Mouse (Mus musculus): ENCODE data around the gene Clec16a. TPM values are rescaled to one million over a fixed set of nuclear protein-coding genes. Genes with fewer than 3 reads are reported as not detected.

The Clec16a gene
- polyA plus RNA-seq, 1 experiment from 2014 or later, result 38.9 TPM

DNA sequence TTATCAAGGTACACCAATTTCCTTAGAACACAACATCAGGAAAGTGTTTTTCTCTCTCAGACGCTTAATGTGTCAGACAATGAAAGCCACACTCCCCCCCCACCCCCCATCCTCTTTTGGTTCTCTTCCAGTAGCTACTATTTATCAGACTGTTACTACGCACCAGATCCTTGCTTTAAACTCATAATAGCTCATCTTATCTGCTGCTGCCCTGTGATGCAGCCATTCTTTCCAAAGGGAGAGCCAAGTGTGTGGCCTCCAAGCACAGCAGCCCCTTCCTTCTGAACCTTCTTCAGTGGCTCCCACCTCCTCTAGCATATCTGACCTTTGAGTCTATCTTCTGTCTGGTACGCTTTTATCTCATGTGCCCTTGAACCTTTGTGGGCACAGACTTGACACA lies 145.3 kb downstream of the Clec16a start:
- Histone ChIP-seq H3K9ac (no peak overlapping the region), H3K4me3 (no peak overlapping the region), H3K27ac (no peak overlapping the region), H3K4me2 (replicated peaks) (no peak overlapping the region), H3K9me3 (no peaks in the 10 kb centered on the region), H3K27me3 (no peaks in the 10 kb centered on the region), H3K36me3 (0 out of 2 replicates have a peak, but pooled peaks cover 2% of the 10 kb centered on the region), H3K4me1 (0 out of 2 replicates have a peak, but pooled peaks cover 4% of the 10 kb centered on the region)
- 90% methylated on average over 3 of the region's 3 CpGs for WGBS
- no peak for ATAC-seq (ENCODE audit: insufficient number of reproducible peaks, insufficient read depth, low FRiP score, low TSS enrichment)

DNA sequence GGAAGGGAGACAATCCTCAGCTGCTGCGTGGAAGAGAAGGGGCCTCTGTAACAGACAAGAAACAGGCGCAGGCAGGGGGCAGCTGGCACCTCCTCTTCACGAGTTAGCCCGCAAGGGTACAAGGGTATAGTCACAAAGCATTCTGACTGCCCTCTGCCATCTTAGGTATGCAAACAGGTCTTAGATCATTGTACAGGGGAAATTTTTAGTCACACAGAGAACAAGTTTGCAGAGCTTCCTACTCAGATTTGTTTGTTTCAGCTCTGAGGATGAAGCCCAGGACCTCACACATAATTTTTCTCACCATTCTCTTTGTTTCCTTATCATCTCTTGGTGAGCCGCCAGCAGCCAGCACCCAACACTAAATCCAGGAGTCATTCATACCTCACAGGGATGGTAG lies 146.6 kb downstream of the Clec16a start:
- H3K4me2 ChIP-seq (replicated peaks), result no peak overlapping the region
- H3K9ac ChIP-seq, result no peak overlapping the region
- H3K4me1 ChIP-seq, result 0 out of 2 replicates have a peak, but pooled peaks cover 4% of the 10 kb centered on the region
- H3K27ac ChIP-seq, result no peak overlapping the region
- WGBS, result 79% methylated on average over 5 of the region's 5 CpGs
- H3K36me3 ChIP-seq, result 0 out of 2 replicates have a peak, but pooled peaks cover 2% of the 10 kb centered on the region
- H3K4me3 ChIP-seq, result no peak overlapping the region
- no peaks in the 10 kb centered on the region for H3K27me3 ChIP-seq
- no peak for ATAC-seq (ENCODE audit: insufficient number of reproducible peaks, insufficient read depth, low FRiP score, low TSS enrichment)
- H3K9me3 ChIP-seq, result no peaks in the 10 kb centered on the region

DNA sequence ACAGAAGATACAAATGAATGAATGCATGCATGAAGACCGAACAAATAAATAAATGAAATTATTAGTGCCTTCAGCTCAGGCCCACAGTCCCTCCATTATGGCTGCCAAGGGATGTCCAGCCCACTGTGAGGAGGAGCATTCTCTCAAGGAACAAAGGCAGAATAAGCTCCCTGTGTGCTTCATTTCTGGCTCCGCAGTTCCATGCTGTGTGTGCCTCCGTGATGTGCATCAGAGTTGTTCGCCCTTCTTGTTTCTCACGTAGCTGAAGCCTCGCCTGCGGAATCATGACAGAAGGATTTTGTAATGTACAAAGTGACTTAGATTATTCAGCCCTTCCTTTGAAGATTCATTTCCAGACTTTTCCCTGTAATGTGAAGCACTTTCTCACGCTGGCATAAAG lies 147.7 kb downstream of the Clec16a start:
- H3K27ac ChIP-seq, result no peak overlapping the region
- WGBS, result 83% methylated on average over 8 of the region's 8 CpGs
- no peaks in the 10 kb centered on the region for H3K27me3 ChIP-seq
- no peaks in the 10 kb centered on the region for H3K9me3 ChIP-seq
- ATAC-seq (ENCODE audit: insufficient number of reproducible peaks, insufficient read depth, low FRiP score, low TSS enrichment), result no peak
- no peak overlapping the region for H3K4me3 ChIP-seq
- H3K36me3 ChIP-seq, result 0 out of 2 replicates have a peak, but pooled peaks cover 2% of the 10 kb centered on the region
- 0 out of 2 replicates have a peak, but pooled peaks cover 4% of the 10 kb centered on the region for H3K4me1 ChIP-seq
- H3K4me2 ChIP-seq (replicated peaks), result no peak overlapping the region
- H3K9ac ChIP-seq, result no peak overlapping the region

DNA sequence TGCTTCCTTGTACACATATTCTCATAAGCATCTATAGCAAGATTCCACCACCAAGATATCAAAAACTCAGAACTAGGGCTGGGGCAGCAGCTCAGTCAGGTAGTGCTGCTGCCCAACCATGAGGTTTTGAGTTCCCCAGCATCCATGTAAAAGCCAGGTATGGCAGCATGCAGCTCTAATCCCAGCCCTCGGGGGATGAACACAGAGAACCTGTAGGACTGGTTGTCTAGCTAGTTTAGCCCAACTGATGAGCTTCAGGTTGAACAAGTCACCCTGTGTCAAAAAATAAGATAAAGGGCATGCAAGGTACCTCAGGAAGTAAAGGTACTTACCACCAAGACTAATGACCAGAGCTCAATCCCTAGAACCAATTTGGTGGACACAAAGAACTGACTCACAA lies 148.3 kb downstream of the Clec16a start:
- no peak overlapping the region for H3K4me3 ChIP-seq
- H3K9ac ChIP-seq, result no peak overlapping the region
- no peaks in the 10 kb centered on the region for H3K27me3 ChIP-seq
- 77% methylated on average over 1 of the region's 1 CpGs for WGBS
- 0 out of 2 replicates have a peak, but pooled peaks cover 4% of the 10 kb centered on the region for H3K4me1 ChIP-seq
- H3K9me3 ChIP-seq, result no peaks in the 10 kb centered on the region
- 0 out of 2 replicates have a peak, but pooled peaks cover 2% of the 10 kb centered on the region for H3K36me3 ChIP-seq
- no peak overlapping the region for H3K4me2 ChIP-seq (replicated peaks)
- no peak for ATAC-seq (ENCODE audit: insufficient number of reproducible peaks, insufficient read depth, low FRiP score, low TSS enrichment)
- no peak overlapping the region for H3K27ac ChIP-seq

DNA sequence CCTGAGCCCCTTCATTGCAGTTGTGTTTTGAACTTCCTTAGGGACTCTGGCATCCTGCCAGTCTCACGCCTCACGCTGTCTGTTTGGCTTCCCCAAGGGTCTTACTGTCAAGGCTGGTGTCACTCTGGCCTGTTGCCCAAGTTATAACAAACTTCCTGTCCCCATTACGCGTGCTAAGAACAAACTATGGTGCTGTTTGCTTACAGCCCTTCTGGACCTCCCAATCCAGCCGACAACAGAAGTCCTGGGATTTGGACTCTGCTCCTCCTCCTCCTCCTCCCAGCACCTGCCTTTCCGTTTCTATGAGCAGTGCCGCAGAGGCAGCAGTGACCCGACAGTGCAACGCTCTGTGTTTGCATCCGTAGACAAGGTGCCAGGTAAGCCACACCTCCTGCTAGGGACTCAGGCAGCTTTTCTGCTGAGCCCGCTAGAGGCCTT lies 149.3 kb downstream of the Clec16a start:
- Histone ChIP-seq H3K27me3 (no peaks in the 10 kb centered on the region), H3K36me3 (0 out of 2 replicates have a peak, but pooled peaks cover 2% of the 10 kb centered on the region), H3K4me1 (0 out of 2 replicates have a peak, but pooled peaks cover 4% of the 10 kb centered on the region), H3K9ac (no peak overlapping the region), H3K27ac (no peak overlapping the region), H3K4me3 (no peak overlapping the region), H3K4me2 (replicated peaks) (no peak overlapping the region), H3K9me3 (no peaks in the 10 kb centered on the region)
- no peak for ATAC-seq (ENCODE audit: insufficient number of reproducible peaks, insufficient read depth, low FRiP score, low TSS enrichment)
- 56% methylated on average over 11 of the region's 11 CpGs for WGBS

DNA sequence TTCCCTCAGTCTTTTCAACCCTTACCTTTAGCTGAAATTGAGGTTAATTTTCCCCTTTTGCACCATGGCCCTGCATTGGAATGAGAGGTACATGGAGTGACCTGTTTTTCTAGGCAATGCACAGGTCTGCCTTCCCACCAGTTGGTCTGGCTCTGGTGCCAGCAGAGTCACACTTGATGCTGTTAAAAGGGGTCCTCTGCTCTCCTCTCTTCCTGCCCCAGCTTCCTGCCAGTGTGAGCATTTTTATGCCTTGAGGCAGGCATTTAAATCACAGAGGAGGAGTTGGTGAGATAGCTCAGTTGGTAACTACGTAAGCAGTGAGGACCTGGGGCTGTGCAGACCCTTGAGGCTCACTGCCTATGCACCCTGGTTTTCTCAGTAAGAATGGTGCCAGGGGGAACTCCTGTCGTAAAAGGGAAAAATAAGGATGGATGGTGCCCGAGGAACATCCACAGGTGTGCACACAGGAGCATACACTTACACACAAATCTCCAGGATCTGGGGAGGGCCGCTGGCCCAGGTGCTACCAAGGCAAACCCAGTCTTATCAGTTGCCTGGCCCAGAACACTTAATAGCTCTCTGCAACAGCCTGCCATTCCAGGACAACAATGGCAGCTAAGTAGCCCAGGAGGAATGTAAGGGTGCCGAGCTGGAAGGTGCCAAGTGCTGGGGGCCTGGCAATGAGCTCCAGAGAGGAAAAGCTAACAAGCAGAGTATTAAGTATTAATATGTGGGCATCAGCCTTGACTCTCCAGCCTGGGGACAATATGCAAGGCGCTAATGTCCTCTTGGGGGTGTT lies 152.9 kb downstream of the Clec16a start:
- H3K36me3 ChIP-seq, result no peaks in the 10 kb centered on the region
- H3K27ac ChIP-seq, result no peak overlapping the region
- no peaks in the 10 kb centered on the region for H3K4me1 ChIP-seq
- H3K9ac ChIP-seq, result no peak overlapping the region
- H3K4me2 ChIP-seq (replicated peaks), result no peak overlapping the region
- no peaks in the 10 kb centered on the region for H3K9me3 ChIP-seq
- WGBS, result 72% methylated on average over 6 of the region's 6 CpGs
- no peak for ATAC-seq (ENCODE audit: insufficient number of reproducible peaks, insufficient read depth, low FRiP score, low TSS enrichment)
- no peaks in the 10 kb centered on the region for H3K27me3 ChIP-seq
- no peak overlapping the region for H3K4me3 ChIP-seq

DNA sequence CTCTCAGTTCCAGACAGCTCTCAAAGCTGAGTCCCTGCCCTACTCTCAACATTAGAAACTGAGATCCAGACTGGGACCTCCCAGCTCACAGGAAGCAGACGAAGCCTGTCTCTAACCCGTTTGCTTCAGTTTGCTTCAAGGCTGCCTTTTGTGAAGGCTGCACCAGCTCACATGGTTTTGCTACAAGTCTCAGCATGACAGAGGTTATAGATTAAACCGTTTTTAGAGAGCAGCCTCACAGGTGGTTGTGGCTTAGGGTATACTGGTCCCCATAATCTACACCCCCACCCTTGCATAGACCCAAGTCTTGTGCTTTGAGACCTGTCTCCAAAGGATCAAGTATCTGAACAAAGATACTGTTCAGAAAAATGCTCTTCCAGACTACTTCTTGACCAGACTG lies 154.2 kb downstream of the Clec16a start:
- Histone ChIP-seq H3K9ac (no peak overlapping the region), H3K36me3 (no peaks in the 10 kb centered on the region), H3K27ac (no peak overlapping the region), H3K4me3 (no peak overlapping the region), H3K27me3 (no peaks in the 10 kb centered on the region), H3K9me3 (no peaks in the 10 kb centered on the region), H3K4me2 (replicated peaks) (no peak overlapping the region), H3K4me1 (no peaks in the 10 kb centered on the region)
- WGBS, result 57% methylated on average over 3 of the region's 3 CpGs
- no peak for ATAC-seq (ENCODE audit: insufficient number of reproducible peaks, insufficient read depth, low FRiP score, low TSS enrichment)

DNA sequence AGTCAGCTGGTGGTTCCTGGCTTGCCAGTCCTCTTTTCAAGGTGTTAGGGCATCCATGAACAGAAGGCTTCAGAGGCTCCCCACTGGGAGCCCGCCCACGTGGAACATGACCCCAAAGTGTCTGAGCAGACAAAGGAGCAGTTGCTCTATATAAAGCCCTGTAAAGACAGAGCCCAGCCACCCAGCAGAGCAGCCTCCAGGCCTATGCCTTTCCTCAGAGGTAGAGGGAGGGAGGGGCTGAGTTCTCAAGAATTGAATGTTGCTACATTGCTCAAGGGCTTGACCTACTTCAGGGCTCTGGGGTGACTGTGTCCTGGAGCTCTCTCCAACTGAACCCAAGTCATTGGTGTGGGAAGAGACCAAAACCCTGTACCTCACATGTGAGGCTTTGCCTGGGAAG lies 155.0 kb downstream of the Clec16a start:
- no peak overlapping the region for H3K4me3 ChIP-seq
- no peaks in the 10 kb centered on the region for H3K9me3 ChIP-seq
- no peak overlapping the region for H3K9ac ChIP-seq
- no peak overlapping the region for H3K27ac ChIP-seq
- no peak overlapping the region for H3K4me2 ChIP-seq (replicated peaks)
- H3K27me3 ChIP-seq, result no peaks in the 10 kb centered on the region
- H3K36me3 ChIP-seq, result no peaks in the 10 kb centered on the region
- no peak for ATAC-seq (ENCODE audit: insufficient number of reproducible peaks, insufficient read depth, low FRiP score, low TSS enrichment)
- no peaks in the 10 kb centered on the region for H3K4me1 ChIP-seq
- 31% methylated on average over 2 of the region's 2 CpGs for WGBS

DNA sequence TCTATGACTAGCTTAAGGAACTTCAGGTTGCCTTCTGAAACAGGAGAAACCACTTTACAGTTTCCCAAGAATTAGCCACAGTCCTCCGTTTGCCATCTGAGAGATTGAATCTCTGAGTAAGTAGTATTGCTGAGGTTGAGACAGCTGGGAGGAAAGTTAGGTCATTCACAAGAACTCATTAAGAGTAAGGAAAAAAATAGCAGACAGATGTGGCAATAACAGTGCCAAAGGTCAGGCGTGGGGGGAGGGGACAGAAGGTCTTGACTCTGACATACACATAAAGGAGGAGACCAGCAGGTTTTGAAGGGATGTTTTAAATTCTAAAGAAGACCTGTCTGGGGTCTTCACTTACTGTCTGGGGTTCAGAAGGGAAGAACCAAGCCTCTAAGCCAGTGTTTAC lies 157.3 kb downstream of the Clec16a start:
- 43% methylated on average over 2 of the region's 2 CpGs for WGBS
- no peak overlapping the region for H3K4me2 ChIP-seq (replicated peaks)

DNA sequence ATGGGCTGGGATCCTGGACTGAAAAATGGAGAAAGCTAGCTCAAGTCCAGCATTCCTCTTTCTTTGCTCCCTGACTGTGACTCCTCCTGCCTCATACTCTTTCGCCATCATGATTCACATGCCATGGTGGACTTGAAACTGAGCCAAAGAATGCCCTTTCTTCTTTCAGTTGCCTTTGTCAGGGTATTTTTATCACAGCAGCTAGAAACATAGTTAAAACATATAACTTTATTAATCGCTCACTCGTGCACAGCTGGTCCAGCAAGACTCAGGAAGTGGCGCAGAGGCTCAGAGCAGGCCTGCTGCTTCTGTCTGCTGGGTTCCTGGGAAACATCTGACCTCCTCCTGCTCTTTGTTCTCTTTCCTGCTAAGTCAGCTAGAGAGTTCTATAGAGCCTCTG lies 158.8 kb downstream of the Clec16a start:
- Histone ChIP-seq H3K27me3 (no peaks in the 10 kb centered on the region), H3K27ac (no peak overlapping the region), H3K9ac (no peak overlapping the region), H3K36me3 (no peaks in the 10 kb centered on the region), H3K4me3 (no peak overlapping the region), H3K9me3 (no peaks in the 10 kb centered on the region), H3K4me2 (replicated peaks) (no peak overlapping the region), H3K4me1 (no peaks in the 10 kb centered on the region)
- WGBS, result 84% methylated on average over 4 of the region's 4 CpGs
- no peak for ATAC-seq (ENCODE audit: insufficient number of reproducible peaks, insufficient read depth, low FRiP score, low TSS enrichment)

More for the DNA sequence above, 157.3 kb downstream of the Clec16a start:
- no peak overlapping the region for H3K9ac ChIP-seq
- H3K27me3 ChIP-seq, result no peaks in the 10 kb centered on the region
- H3K4me3 ChIP-seq, result no peak overlapping the region
- H3K9me3 ChIP-seq, result no peaks in the 10 kb centered on the region
- no peaks in the 10 kb centered on the region for H3K36me3 ChIP-seq
- H3K4me1 ChIP-seq, result no peaks in the 10 kb centered on the region
- H3K27ac ChIP-seq, result no peak overlapping the region
- ATAC-seq (ENCODE audit: insufficient number of reproducible peaks, insufficient read depth, low FRiP score, low TSS enrichment), result no peak

DNA sequence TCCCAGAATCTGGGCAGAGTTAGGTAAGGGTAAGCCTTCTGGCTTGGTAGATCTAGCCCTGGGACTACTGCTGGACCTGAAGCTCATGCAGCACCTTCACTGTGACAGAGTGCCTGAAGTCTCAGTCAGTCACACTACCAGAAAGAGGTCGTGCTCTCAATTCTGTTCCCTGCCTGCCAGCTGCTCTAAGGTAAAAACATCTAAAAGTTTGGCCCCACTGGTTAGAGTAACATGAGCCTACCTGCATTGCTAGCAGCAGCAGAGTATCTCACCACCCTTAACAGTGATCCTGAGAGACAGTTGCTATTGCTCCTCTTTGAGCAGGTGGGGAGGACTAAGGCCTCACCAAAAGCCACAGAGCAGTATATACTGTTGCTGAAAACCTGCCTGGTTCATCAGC lies 160.3 kb downstream of the Clec16a start:
- 65% methylated on average over 1 of the region's 1 CpGs for WGBS
- ATAC-seq (ENCODE audit: insufficient number of reproducible peaks, insufficient read depth, low FRiP score, low TSS enrichment), result no peak
- H3K4me3 ChIP-seq, result no peak overlapping the region

DNA sequence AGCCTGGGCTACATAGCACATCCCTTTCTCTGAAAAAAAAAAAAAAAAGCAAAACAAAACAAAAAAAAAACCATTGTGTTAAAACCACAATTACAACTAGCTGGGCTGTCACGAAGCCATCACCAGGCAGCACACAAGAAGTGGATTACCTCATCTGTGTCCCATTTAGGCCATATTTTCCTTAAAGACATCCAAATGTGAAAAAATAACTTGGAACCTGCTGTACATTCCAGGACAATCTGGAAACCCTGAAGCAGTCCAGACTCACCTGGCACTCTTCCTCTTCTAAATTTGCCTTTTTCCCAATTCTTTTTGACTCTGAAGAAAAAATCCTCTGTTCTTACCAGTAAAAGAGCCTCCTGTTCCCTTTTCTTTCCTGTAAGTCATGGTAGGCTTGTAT lies 166.4 kb downstream of the Clec16a start:
- Histone ChIP-seq H3K27ac (no peak overlapping the region), H3K27me3 (no peaks in the 10 kb centered on the region), H3K4me1 (peaks cover 9% of the 10 kb centered on the region), H3K36me3 (no peaks in the 10 kb centered on the region), H3K9ac (no peak overlapping the region), H3K4me3 (no peak overlapping the region), H3K4me2 (replicated peaks) (no peak overlapping the region), H3K9me3 (no peaks in the 10 kb centered on the region)
- WGBS, result 36% methylated on average over 1 of the region's 1 CpGs
- ATAC-seq (ENCODE audit: insufficient number of reproducible peaks, insufficient read depth, low FRiP score, low TSS enrichment), result no peak

More for the DNA sequence above, 160.3 kb downstream of the Clec16a start:
- Histone ChIP-seq H3K4me1 (no peaks in the 10 kb centered on the region), H3K27ac (no peak overlapping the region), H3K9ac (no peak overlapping the region), H3K4me2 (replicated peaks) (no peak overlapping the region), H3K9me3 (no peaks in the 10 kb centered on the region), H3K27me3 (no peaks in the 10 kb centered on the region), H3K36me3 (no peaks in the 10 kb centered on the region)
